ENCODE assay signal across 17 mouse cellular contexts in genomic region chr19:18967307-18967706, GRCm38 (mm10).
"Had no signal": no experiment of that assay in that cellular context is flagged by ENCODE, and none has a peak within 500 bp of the region (broad histone marks: within the 10 kb centered on the region; RNA-seq: fewer than 3 reads in every experiment).

No protein-coding gene starts in this region.

- H3K27me3 ChIP-seq: limb, embryonic 15.5 days; liver, embryonic 12.5 days; neural tube, embryonic 15.5 days had no signal

- H3K36me3 ChIP-seq: limb, embryonic 15.5 days; liver, embryonic 12.5 days; midbrain, embryonic 10.5 days; neural tube, embryonic 15.5 days had no signal

- ATAC-seq: liver, embryonic 12.5 days had no signal

- H3K4me2 ChIP-seq: limb, embryonic 15.5 days; liver, embryonic 12.5 days; lung, embryonic 14.5 days; neural tube, embryonic 15.5 days had no signal

- H3K9me3 ChIP-seq: limb, embryonic 15.5 days; liver, embryonic 12.5 days; midbrain, embryonic 10.5 days; neural tube, embryonic 15.5 days had no signal

- H3K9ac ChIP-seq: limb, embryonic 15.5 days; liver, embryonic 12.5 days; lung, embryonic 14.5 days; neural tube, embryonic 15.5 days had no signal

- DNase-seq: kidney, postnatal 36 days; layer of hippocampus, adult 9-11 months; layer of hippocampus, postnatal 36 days; lung, embryonic 14.5 days; lung, postnatal 10 days; lung, postnatal 4 days; midbrain, embryonic 14.5 days; right cerebral cortex, adult 18-20 months; right cerebral cortex, postnatal 25 days; thymus, adult 2 months; thymus, postnatal 25 days had no signal

- H3K4me1 ChIP-seq: limb, embryonic 15.5 days; liver, embryonic 12.5 days; neural tube, embryonic 15.5 days had no signal

- H3K27ac ChIP-seq: kidney, postnatal 0 days; limb, embryonic 15.5 days; liver, embryonic 12.5 days; midbrain, embryonic 10.5 days; neural tube, embryonic 15.5 days had no signal

- H3K4me3 ChIP-seq: limb, embryonic 15.5 days; liver, embryonic 12.5 days; midbrain, embryonic 10.5 days; myocyte; neural tube, embryonic 15.5 days had no signal
